Mouse (Mus musculus) left cerebral cortex, adult 8-10 months (tissue): ENCODE measurements around the gene Fn1. TPM values are rescaled to one million over a fixed set of nuclear protein-coding genes. Genes with fewer than 3 reads are reported as not detected.

Experiments
- total RNA-seq, 4 experiments: library from RNA; stranded (reverse); gene quantifications; 2 replicates each; pipeline ENCODE4 v1.2.4; 2022

Fn1 gene
- total RNA-seq, 4 experiments from 2014 or later, result 40.4 to 47.7 (median 47.3) TPM

Other genes with a start within 250 kb of the Fn1 start
- under 1 TPM; 0.20 to 0.30 (median 0.23) TPM for gene Abca12, start 238.3 kb downstream of the Fn1 start, total RNA-seq
- gene Atic, start 96.0 kb downstream of the Fn1 start, total RNA-seq, result 10 to 100 TPM; 32.5 to 35.4 (median 33.4) TPM